Mouse (Mus musculus) hindbrain, embryonic 10.5 days (tissue): ENCODE measurements around the gene Irx4. TPM values are rescaled to one million over a fixed set of nuclear protein-coding genes. Genes with fewer than 3 reads are reported as not detected.

Source experiments
- DNase-seq: peaks from one replicate; pipeline ENCODE4 v3.0.0-alpha.2; 2017; ENCODE audit warnings: low spot score
- H3K27ac ChIP-seq: fragments of 300-500 bp; sonication (generic); 2 replicates; pipeline ENCODE4 v1.5.1; 2016; ENCODE audit warnings: mild to moderate bottlenecking, moderate library complexity
- H3K27me3 ChIP-seq: fragments of 300-500 bp; sonication (generic); 2 replicates; pipeline ENCODE4 v1.6.1; 2016; ENCODE audit warnings: mild to moderate bottlenecking; ENCODE audit not compliant: poor library complexity, insufficient read depth, severe bottlenecking
- H3K36me3 ChIP-seq: fragments of 300-500 bp; sonication (generic); 2 replicates; pipeline ENCODE4 v1.6.1; 2016; ENCODE audit warnings: mild to moderate bottlenecking, moderate library complexity
- H3K4me1 ChIP-seq: fragments of 300-500 bp; sonication (generic); replicated peaks from 2 replicates; pipeline ENCODE4 v1.6.1; 2016; ENCODE audit warnings: mild to moderate bottlenecking
- H3K4me3 ChIP-seq: fragments of 300-500 bp; sonication (generic); 2 replicates; pipeline ENCODE4 v1.5.1; 2016; ENCODE audit warnings: mild to moderate bottlenecking, moderate library complexity
- H3K9me3 ChIP-seq: fragments of 300-500 bp; sonication (generic); 2 replicates; pipeline ENCODE4 v1.6.1; 2016; ENCODE audit warnings: mild to moderate bottlenecking, moderate library complexity
- WGBS: fragments of 180-500 bp; shearing (Covaris S2); methylation state at CpG from one replicate; pipeline ENCODE4 v1.1.7; 2016; 5-methylcytosine and 5-hydroxymethylcytosine counted together
- polyA plus RNA-seq: library from polyadenylated mRNA; unstranded; fragments of >200 nt; fragmentation: Nextera tagmentation; extraction: Ambion mirVana; gene quantifications from 2 replicates; pipeline ENCODE4 v1.2.1, GENCODE M21; 2016

Gene Irx4
- polyA plus RNA-seq, 1 experiment from 2014 or later = 8.0 TPM

GRCm38 (mm10) chr13:73272794-73273282 is 12.6 kb downstream of the Irx4 start:
- Histone ChIP-seq H3K27ac (peak overlapping the region; percentile 18; the same call in 1 of the 2 replicates), H3K4me3 (no peak overlapping the region), H3K27me3 (peaks cover 94% of the 10 kb centered on the region)

GRCm38 (mm10) chr13:73273536-73273935 is 13.3 kb downstream of the Irx4 start:
- Histone ChIP-seq H3K4me3 (no peak overlapping the region), H3K4me1 (peaks cover 43% of the 10 kb centered on the region), H3K27me3 (peaks cover 92% of the 10 kb centered on the region), H3K9me3 (no peaks in the 10 kb centered on the region), H3K36me3 (no peaks in the 10 kb centered on the region), H3K27ac (no peak overlapping the region)
- 31% methylated on average over 1 of the region's 1 CpGs for WGBS
- DNase-seq = no peak

More at GRCm38 (mm10) chr13:73272794-73273282, 12.6 kb downstream of the Irx4 start:
- H3K36me3 ChIP-seq = no peaks in the 10 kb centered on the region
- H3K4me1 ChIP-seq = peaks cover 48% of the 10 kb centered on the region
- peak; percentile 41 for DNase-seq
- H3K9me3 ChIP-seq = no peaks in the 10 kb centered on the region

- 89% methylated on average over 6 of the region's 6 CpGs for WGBS
Measured at GRCm38 (mm10) chr13:73277361-73277760, 17.1 kb downstream of the Irx4 start.

GRCm38 (mm10) chr13:73277797-73278196 is 17.5 kb downstream of the Irx4 start:
- H3K9me3 ChIP-seq = no peaks in the 10 kb centered on the region
- H3K4me1 ChIP-seq = peaks cover 11% of the 10 kb centered on the region
- H3K27ac ChIP-seq = no peak overlapping the region
- whole genome bisulfite sequencing = 63% methylated on average over 1 of the region's 1 CpGs
- no peaks in the 10 kb centered on the region for H3K36me3 ChIP-seq
- H3K4me3 ChIP-seq = no peak overlapping the region
- no peak for DNase-seq
- H3K27me3 ChIP-seq = peaks cover 49% of the 10 kb centered on the region

More at GRCm38 (mm10) chr13:73277361-73277760, 17.1 kb downstream of the Irx4 start:
- Histone ChIP-seq H3K36me3 (no peaks in the 10 kb centered on the region), H3K9me3 (no peaks in the 10 kb centered on the region), H3K4me1 (peaks cover 16% of the 10 kb centered on the region), H3K27me3 (peaks cover 54% of the 10 kb centered on the region), H3K4me3 (no peak overlapping the region), H3K27ac (no peak overlapping the region)
- no peak for DNase-seq

GRCm38 (mm10) chr13:73279196-73279595 is 18.9 kb downstream of the Irx4 start:
- H3K27ac ChIP-seq = no peak overlapping the region; the same call in 1 of the 2 replicates
- H3K4me1 ChIP-seq = 0 out of 2 replicates have a peak, but pooled peaks cover 2% of the 10 kb centered on the region
- no peak overlapping the region for H3K4me3 ChIP-seq
- peaks cover 35% of the 10 kb centered on the region for H3K27me3 ChIP-seq
- no peaks in the 10 kb centered on the region for H3K9me3 ChIP-seq
- no peak for DNase-seq
- WGBS = 64% methylated on average over 1 of the region's 1 CpGs
- H3K36me3 ChIP-seq = no peaks in the 10 kb centered on the region

GRCm38 (mm10) chr13:73282407-73282806 is 22.1 kb downstream of the Irx4 start:
- no peak overlapping the region for H3K27ac ChIP-seq
- H3K9me3 ChIP-seq = no peaks in the 10 kb centered on the region
- no peak for DNase-seq
- H3K4me1 ChIP-seq = no peaks in the 10 kb centered on the region
- 0 out of 2 replicates have a peak, but pooled peaks cover 5% of the 10 kb centered on the region for H3K27me3 ChIP-seq
- WGBS = 74% methylated on average over 2 of the region's 2 CpGs
- no peak overlapping the region for H3K4me3 ChIP-seq
- H3K36me3 ChIP-seq = no peaks in the 10 kb centered on the region

- no peak overlapping the region for H3K27ac ChIP-seq
- no peaks in the 10 kb centered on the region for H3K36me3 ChIP-seq
- no peaks in the 10 kb centered on the region for H3K9me3 ChIP-seq
- H3K4me1 ChIP-seq = no peaks in the 10 kb centered on the region
- DNase-seq = no peak
- no peak overlapping the region for H3K4me3 ChIP-seq
- WGBS = 86% methylated on average over 1 of the region's 1 CpGs
- H3K27me3 ChIP-seq = no peaks in the 10 kb centered on the region
Measured at GRCm38 (mm10) chr13:73283534-73283933, 23.3 kb downstream of the Irx4 start.

GRCm38 (mm10) chr13:73290206-73290605 is 29.9 kb downstream of the Irx4 start:
- Histone ChIP-seq H3K4me3 (no peak overlapping the region), H3K27ac (0 out of 2 replicates have a peak overlapping the region, but pooled peaks have one; percentile 23), H3K27me3 (peaks cover 6% of the 10 kb centered on the region; the same call in 1 of the 2 replicates), H3K9me3 (no peaks in the 10 kb centered on the region), H3K36me3 (no peaks in the 10 kb centered on the region), H3K4me1 (0 out of 2 replicates have a peak, but pooled peaks cover 5% of the 10 kb centered on the region)
- 85% methylated on average over 6 of the region's 6 CpGs for WGBS
- no peak for DNase-seq

GRCm38 (mm10) chr13:73291102-73291501 is 30.8 kb downstream of the Irx4 start:
- Histone ChIP-seq H3K36me3 (no peaks in the 10 kb centered on the region), H3K27ac (no peak overlapping the region), H3K4me1 (0 out of 2 replicates have a peak, but pooled peaks cover 5% of the 10 kb centered on the region), H3K27me3 (peaks cover 6% of the 10 kb centered on the region; the same call in 1 of the 2 replicates), H3K4me3 (no peak overlapping the region), H3K9me3 (no peaks in the 10 kb centered on the region)
- WGBS = 38% methylated on average over 2 of the region's 2 CpGs
- no peak for DNase-seq

GRCm38 (mm10) chr13:73298717-73299116 is 38.4 kb downstream of the Irx4 start:
- Histone ChIP-seq H3K4me3 (no peak overlapping the region), H3K9me3 (no peaks in the 10 kb centered on the region), H3K27me3 (no peaks in the 10 kb centered on the region; the same call in 1 of the 2 replicates), H3K36me3 (no peaks in the 10 kb centered on the region), H3K4me1 (peaks cover 4% of the 10 kb centered on the region; the same call in 1 of the 2 replicates), H3K27ac (no peak overlapping the region)
- 61% methylated on average over 4 of the region's 4 CpGs for WGBS
- DNase-seq = no peak

GRCm38 (mm10) chr13:73299322-73299721 is 39.0 kb downstream of the Irx4 start:
- H3K4me3 ChIP-seq = no peak overlapping the region
- H3K9me3 ChIP-seq = no peaks in the 10 kb centered on the region
- DNase-seq = no peak
- H3K27ac ChIP-seq = no peak overlapping the region
- H3K36me3 ChIP-seq = no peaks in the 10 kb centered on the region
- peaks cover 9% of the 10 kb centered on the region; the same call in 1 of the 2 replicates for H3K4me1 ChIP-seq
- H3K27me3 ChIP-seq = peaks cover 4% of the 10 kb centered on the region
- 92% methylated on average over 5 of the region's 5 CpGs for WGBS

GRCm38 (mm10) chr13:73304729-73305128 is 44.5 kb downstream of the Irx4 start:
- peaks cover 35% of the 10 kb centered on the region for H3K4me1 ChIP-seq
- no peak for DNase-seq
- peak overlapping the region; percentile 77 for H3K27ac ChIP-seq
- no peaks in the 10 kb centered on the region for H3K9me3 ChIP-seq
- no peaks in the 10 kb centered on the region for H3K36me3 ChIP-seq
- peaks cover 37% of the 10 kb centered on the region for H3K27me3 ChIP-seq
- no peak overlapping the region for H3K4me3 ChIP-seq
- WGBS = 56% methylated on average over 6 of the region's 6 CpGs

GRCm38 (mm10) chr13:73305398-73306084 is 45.3 kb downstream of the Irx4 start:
- H3K36me3 ChIP-seq = no peaks in the 10 kb centered on the region
- H3K27ac ChIP-seq = peak overlapping the region; percentile 77
- H3K4me1 ChIP-seq = peaks cover 41% of the 10 kb centered on the region
- H3K9me3 ChIP-seq = no peaks in the 10 kb centered on the region
- peaks cover 37% of the 10 kb centered on the region for H3K27me3 ChIP-seq
- H3K4me3 ChIP-seq = no peak overlapping the region
- DNase-seq = peak; percentile 36
- WGBS = 27% methylated on average over 8 of the region's 8 CpGs
